Mouse (Mus musculus): ENCODE measurements around the gene Rsph1. TPM values are rescaled to one million over a fixed set of nuclear protein-coding genes. Genes with fewer than 3 reads are reported as not detected.
A peak's percentile ranks its signal among the peaks of the same experiment; 100 is the strongest.

The Rsph1 gene
- polyA plus RNA-seq, 1 experiment: 11.7 TPM

- Histone ChIP-seq H3K4me1 (ENCODE audit: control insufficient read depth, insufficient read depth, low read length) (no peaks in the 10 kb centered on the region), H3K4me3 (replicated peaks; ENCODE audit: extremely low read depth, low read depth, low read length) (no peak overlapping the region)
- DNase-seq: no peak
- TF ChIP-seq POLR2A (IDR thresholded peaks at IDR 0.05; ENCODE audit: borderline replicate concordance, extremely low read depth, low read depth, low read length) (no peak), CTCF (IDR thresholded peaks at IDR 0.05; ENCODE audit: insufficient read depth, low read length) (no peak)
- WGBS: 48% methylated on average over 5 of the region's 5 CpGs
Measured at GRCm38 (mm10) chr17:31262715-31263114, 14.5 kb downstream of the Rsph1 start.

- H3K4me3 ChIP-seq (replicated peaks; ENCODE audit: extremely low read depth, low read depth, low read length): no peak overlapping the region
- no peaks in the 10 kb centered on the region for H3K4me1 ChIP-seq (ENCODE audit: control insufficient read depth, insufficient read depth, low read length)
- DNase-seq: no peak
- TF ChIP-seq CTCF (IDR thresholded peaks at IDR 0.05; ENCODE audit: insufficient read depth, low read length): no peak
- no peak for TF ChIP-seq POLR2A (IDR thresholded peaks at IDR 0.05; ENCODE audit: borderline replicate concordance, extremely low read depth, low read depth, low read length)
- 79% methylated on average over 6 of the region's 6 CpGs for WGBS
Measured at GRCm38 (mm10) chr17:31261352-31261751, 15.8 kb downstream of the Rsph1 start.

GRCm38 (mm10) chr17:31260430-31260829 is 16.8 kb downstream of the Rsph1 start:
- no peak for TF ChIP-seq POLR2A (IDR thresholded peaks at IDR 0.05; ENCODE audit: borderline replicate concordance, extremely low read depth, low read depth, low read length)
- TF ChIP-seq CTCF (IDR thresholded peaks at IDR 0.05; ENCODE audit: insufficient read depth, low read length): no peak
- no peak for DNase-seq
- no peaks in the 10 kb centered on the region for H3K4me1 ChIP-seq (ENCODE audit: control insufficient read depth, insufficient read depth, low read length)
- H3K4me3 ChIP-seq (replicated peaks; ENCODE audit: extremely low read depth, low read depth, low read length): no peak overlapping the region
- WGBS: 70% methylated on average over 7 of the region's 7 CpGs

GRCm38 (mm10) chr17:31259825-31260224 is 17.4 kb downstream of the Rsph1 start:
- WGBS: 71% methylated on average over 4 of the region's 4 CpGs
- no peak overlapping the region for H3K4me3 ChIP-seq (replicated peaks; ENCODE audit: extremely low read depth, low read depth, low read length)
- TF ChIP-seq POLR2A (IDR thresholded peaks at IDR 0.05; ENCODE audit: borderline replicate concordance, extremely low read depth, low read depth, low read length): no peak
- TF ChIP-seq CTCF (IDR thresholded peaks at IDR 0.05; ENCODE audit: insufficient read depth, low read length): peak; percentile 5; the same call in 1 of the 2 replicates
- no peak for DNase-seq
- H3K4me1 ChIP-seq (ENCODE audit: control insufficient read depth, insufficient read depth, low read length): no peaks in the 10 kb centered on the region

GRCm38 (mm10) chr17:31259145-31259544 is 18.0 kb downstream of the Rsph1 start:
- no peak for DNase-seq
- WGBS: 85% methylated on average over 4 of the region's 4 CpGs
- TF ChIP-seq CTCF (IDR thresholded peaks at IDR 0.05; ENCODE audit: insufficient read depth, low read length) (no peak), POLR2A (IDR thresholded peaks at IDR 0.05; ENCODE audit: borderline replicate concordance, extremely low read depth, low read depth, low read length) (no peak)
- Histone ChIP-seq H3K4me1 (ENCODE audit: control insufficient read depth, insufficient read depth, low read length) (no peaks in the 10 kb centered on the region), H3K4me3 (replicated peaks; ENCODE audit: extremely low read depth, low read depth, low read length) (no peak overlapping the region)

- TF ChIP-seq POLR2A (IDR thresholded peaks at IDR 0.05; ENCODE audit: borderline replicate concordance, extremely low read depth, low read depth, low read length) (no peak), CTCF (IDR thresholded peaks at IDR 0.05; ENCODE audit: insufficient read depth, low read length) (no peak)
- WGBS: 86% methylated on average over 9 of the region's 9 CpGs
- no peak for DNase-seq
- Histone ChIP-seq H3K4me3 (replicated peaks; ENCODE audit: extremely low read depth, low read depth, low read length) (no peak overlapping the region), H3K4me1 (ENCODE audit: control insufficient read depth, insufficient read depth, low read length) (no peaks in the 10 kb centered on the region)
Measured at GRCm38 (mm10) chr17:31258310-31258865, 18.8 kb downstream of the Rsph1 start.

- no peaks in the 10 kb centered on the region for H3K4me1 ChIP-seq (ENCODE audit: control insufficient read depth, insufficient read depth, low read length)
- no peak for TF ChIP-seq POLR2A (IDR thresholded peaks at IDR 0.05; ENCODE audit: borderline replicate concordance, extremely low read depth, low read depth, low read length)
- TF ChIP-seq CTCF (IDR thresholded peaks at IDR 0.05; ENCODE audit: insufficient read depth, low read length): no peak
- 88% methylated on average over 12 of the region's 12 CpGs for WGBS
- H3K4me3 ChIP-seq (replicated peaks; ENCODE audit: extremely low read depth, low read depth, low read length): no peak overlapping the region
- no peak for DNase-seq
Measured at GRCm38 (mm10) chr17:31257898-31258297, 19.3 kb downstream of the Rsph1 start.

GRCm38 (mm10) chr17:31257149-31257548 is 20.0 kb downstream of the Rsph1 start:
- H3K4me3 ChIP-seq (replicated peaks; ENCODE audit: extremely low read depth, low read depth, low read length): no peak overlapping the region
- TF ChIP-seq CTCF (IDR thresholded peaks at IDR 0.05; ENCODE audit: insufficient read depth, low read length) (no peak), POLR2A (IDR thresholded peaks at IDR 0.05; ENCODE audit: borderline replicate concordance, extremely low read depth, low read depth, low read length) (no peak)
- DNase-seq: no peak
- H3K4me1 ChIP-seq (ENCODE audit: control insufficient read depth, insufficient read depth, low read length): no peaks in the 10 kb centered on the region
- 89% methylated on average over 1 of the region's 1 CpGs for WGBS

- Histone ChIP-seq H3K4me1 (ENCODE audit: control insufficient read depth, insufficient read depth, low read length) (no peaks in the 10 kb centered on the region), H3K4me3 (replicated peaks; ENCODE audit: extremely low read depth, low read depth, low read length) (no peak overlapping the region)
- peak; percentile 75 for DNase-seq
- no peak for TF ChIP-seq POLR2A (IDR thresholded peaks at IDR 0.05; ENCODE audit: borderline replicate concordance, extremely low read depth, low read depth, low read length)
- peak; percentile 82 for TF ChIP-seq CTCF (IDR thresholded peaks at IDR 0.05; ENCODE audit: insufficient read depth, low read length)
- 10% methylated on average over 9 of the region's 9 CpGs for WGBS
Measured at GRCm38 (mm10) chr17:31254463-31254931, 22.7 kb downstream of the Rsph1 start.

GRCm38 (mm10) chr17:31253951-31254350 is 23.2 kb downstream of the Rsph1 start:
- Histone ChIP-seq H3K4me3 (replicated peaks; ENCODE audit: extremely low read depth, low read depth, low read length) (no peak overlapping the region), H3K4me1 (ENCODE audit: control insufficient read depth, insufficient read depth, low read length) (no peaks in the 10 kb centered on the region)
- TF ChIP-seq POLR2A (IDR thresholded peaks at IDR 0.05; ENCODE audit: borderline replicate concordance, extremely low read depth, low read depth, low read length) (no peak), CTCF (IDR thresholded peaks at IDR 0.05; ENCODE audit: insufficient read depth, low read length) (no peak)
- no peak for DNase-seq
- 62% methylated on average over 5 of the region's 5 CpGs for WGBS
